Mouse (Mus musculus): ENCODE results near the gene Zfp580. TPM values are rescaled to one million over a fixed set of nuclear protein-coding genes. Genes with fewer than 3 reads are reported as not detected.

Zfp580 gene
- polyA plus RNA-seq, 1 experiment from 2014 or later, result 51.8 TPM

- H3K4me2 ChIP-seq (replicated peaks), result peak overlapping the region; percentile 54
- 89% methylated on average over 8 of the region's 8 CpGs for WGBS
These were observed 13.9 kb upstream of the Zfp580 start for GRCm38 (mm10) chr7:5037467-5037866.

GRCm38 (mm10) chr7:5038109-5038732 lies 13.1 kb upstream of the Zfp580 start, which contains the start of gene Zfp784:
Gene Zfp784, minus strand, starts transcription at chr7:5038446.
- Histone ChIP-seq H3K4me2 (replicated peaks) (peak within 1 kb of the TSS; percentile 54), H3K9ac (peak within 1 kb of the TSS; percentile 73), H3K9me3 (replicated peaks) (no peaks in the 10 kb centered on the region), H3K36me3 (peaks cover 29% of the 10 kb centered on the region), H3K27me3 (no peaks in the 10 kb centered on the region), H3K4me3 (peak within 1 kb of the TSS; percentile 66), H3K27ac (peak within 1 kb of the TSS; percentile 98), H3K4me1 (peaks cover 12% of the 10 kb centered on the region; the same call in 1 of the 2 replicates)
- peak; percentile 97 for ATAC-seq (ENCODE audit: low FRiP score)
- under 1% methylated on average over 48 of the region's 48 CpGs for WGBS

More at GRCm38 (mm10) chr7:5037467-5037866, 13.9 kb upstream of the Zfp580 start:
- peak overlapping the region; percentile 66 for H3K4me3 ChIP-seq
- H3K27ac ChIP-seq, result 0 out of 2 replicates have a peak overlapping the region, but pooled peaks have one; percentile 98
- H3K27me3 ChIP-seq, result no peaks in the 10 kb centered on the region
- peaks cover 37% of the 10 kb centered on the region for H3K36me3 ChIP-seq
- no peak for ATAC-seq (ENCODE audit: low FRiP score)
- peaks cover 12% of the 10 kb centered on the region; the same call in 1 of the 2 replicates for H3K4me1 ChIP-seq
- H3K9ac ChIP-seq, result no peak overlapping the region
- no peaks in the 10 kb centered on the region for H3K9me3 ChIP-seq (replicated peaks)

GRCm38 (mm10) chr7:5038940-5039339 lies 12.4 kb upstream of the Zfp580 start:
- Histone ChIP-seq H3K27ac (0 out of 2 replicates have a peak overlapping the region, but pooled peaks have one; percentile 98), H3K9me3 (replicated peaks) (no peaks in the 10 kb centered on the region), H3K27me3 (no peaks in the 10 kb centered on the region), H3K4me2 (replicated peaks) (peak overlapping the region; percentile 54), H3K36me3 (peaks cover 22% of the 10 kb centered on the region), H3K4me3 (peak overlapping the region; percentile 66), H3K4me1 (peaks cover 12% of the 10 kb centered on the region; the same call in 1 of the 2 replicates), H3K9ac (peak overlapping the region; percentile 73)
- WGBS, result 25% methylated on average over 5 of the region's 5 CpGs
- no peak for ATAC-seq (ENCODE audit: low FRiP score)

GRCm38 (mm10) chr7:5044981-5045380 lies 6.4 kb upstream of the Zfp580 start:
- H3K9ac ChIP-seq, result no peak overlapping the region
- H3K27me3 ChIP-seq, result no peaks in the 10 kb centered on the region
- ATAC-seq (ENCODE audit: low FRiP score), result no peak
- H3K27ac ChIP-seq, result no peak overlapping the region
- WGBS, result 80% methylated on average over 2 of the region's 2 CpGs
- no peaks in the 10 kb centered on the region for H3K4me1 ChIP-seq
- H3K36me3 ChIP-seq, result no peaks in the 10 kb centered on the region
- no peak overlapping the region for H3K4me2 ChIP-seq (replicated peaks)
- H3K9me3 ChIP-seq (replicated peaks), result no peaks in the 10 kb centered on the region
- H3K4me3 ChIP-seq, result no peak overlapping the region

- WGBS, result 65% methylated on average over 2 of the region's 2 CpGs
These were observed 5.2 kb upstream of the Zfp580 start for GRCm38 (mm10) chr7:5046112-5046511.

GRCm38 (mm10) chr7:5047313-5047712 lies 4.0 kb upstream of the Zfp580 start:
- no peak for ATAC-seq (ENCODE audit: low FRiP score)
- 37% methylated on average over 2 of the region's 2 CpGs for WGBS
- Histone ChIP-seq H3K9ac (no peak overlapping the region), H3K4me3 (no peak overlapping the region), H3K36me3 (no peaks in the 10 kb centered on the region), H3K27me3 (peaks cover 5% of the 10 kb centered on the region), H3K4me1 (peaks cover 11% of the 10 kb centered on the region), H3K27ac (no peak overlapping the region), H3K9me3 (replicated peaks) (no peaks in the 10 kb centered on the region), H3K4me2 (replicated peaks) (no peak overlapping the region)

More at GRCm38 (mm10) chr7:5046112-5046511, 5.2 kb upstream of the Zfp580 start:
- Histone ChIP-seq H3K4me1 (peaks cover 7% of the 10 kb centered on the region; the same call in 1 of the 2 replicates), H3K9ac (no peak overlapping the region), H3K27me3 (no peaks in the 10 kb centered on the region), H3K4me3 (no peak overlapping the region), H3K36me3 (no peaks in the 10 kb centered on the region), H3K9me3 (replicated peaks) (no peaks in the 10 kb centered on the region), H3K27ac (no peak overlapping the region), H3K4me2 (replicated peaks) (no peak overlapping the region)
- ATAC-seq (ENCODE audit: low FRiP score), result no peak

GRCm38 (mm10) chr7:5052438-5052837 lies 1.1 kb downstream of the Zfp580 start:
- no peaks in the 10 kb centered on the region for H3K36me3 ChIP-seq
- H3K4me1 ChIP-seq, result peaks cover 41% of the 10 kb centered on the region
- no peaks in the 10 kb centered on the region for H3K9me3 ChIP-seq (replicated peaks)
- ATAC-seq (ENCODE audit: low FRiP score), result no peak
- 2% methylated on average over 9 of the region's 12 CpGs for WGBS
- peak overlapping the region; percentile 82 for H3K4me2 ChIP-seq (replicated peaks)
- peak overlapping the region; percentile 81 for H3K4me3 ChIP-seq
- peaks cover 55% of the 10 kb centered on the region for H3K27me3 ChIP-seq
- no peak overlapping the region for H3K27ac ChIP-seq
- peak overlapping the region; percentile 96 for H3K9ac ChIP-seq

- peak overlapping the region; percentile 81 for H3K4me3 ChIP-seq
- no peak overlapping the region for H3K27ac ChIP-seq
- WGBS, result 3% methylated on average over 45 of the region's 45 CpGs
- peak overlapping the region; percentile 96 for H3K9ac ChIP-seq
- no peaks in the 10 kb centered on the region for H3K36me3 ChIP-seq
- H3K27me3 ChIP-seq, result peaks cover 60% of the 10 kb centered on the region
- peaks cover 41% of the 10 kb centered on the region for H3K4me1 ChIP-seq
- H3K9me3 ChIP-seq (replicated peaks), result no peaks in the 10 kb centered on the region
- H3K4me2 ChIP-seq (replicated peaks), result peak overlapping the region; percentile 82
- ATAC-seq (ENCODE audit: low FRiP score), result no peak
These were observed 1.6 kb downstream of the Zfp580 start for GRCm38 (mm10) chr7:5052931-5053343.

- Histone ChIP-seq H3K9ac (peak overlapping the region; percentile 96), H3K36me3 (no peaks in the 10 kb centered on the region), H3K27me3 (peaks cover 67% of the 10 kb centered on the region), H3K27ac (no peak overlapping the region), H3K9me3 (replicated peaks) (no peaks in the 10 kb centered on the region), H3K4me2 (replicated peaks) (peak overlapping the region; percentile 82), H3K4me3 (peak overlapping the region; percentile 81), H3K4me1 (peaks cover 41% of the 10 kb centered on the region)
- 10% methylated on average over 32 of the region's 32 CpGs for WGBS
- ATAC-seq (ENCODE audit: low FRiP score), result no peak
These were observed 2.3 kb downstream of the Zfp580 start for GRCm38 (mm10) chr7:5053456-5054179.

GRCm38 (mm10) chr7:5056651-5057263 lies 5.4 kb downstream of the Zfp580 start:
- Histone ChIP-seq H3K36me3 (no peaks in the 10 kb centered on the region), H3K27ac (peak overlapping the region; percentile 35; the same call in 1 of the 2 replicates), H3K9me3 (replicated peaks) (no peaks in the 10 kb centered on the region), H3K9ac (peak overlapping the region; percentile 78), H3K27me3 (peaks cover 73% of the 10 kb centered on the region), H3K4me1 (peaks cover 47% of the 10 kb centered on the region), H3K4me3 (peak overlapping the region; percentile 49), H3K4me2 (replicated peaks) (peak overlapping the region; percentile 69)
- WGBS, result 1% methylated on average over 52 of the region's 55 CpGs
- no peak for ATAC-seq (ENCODE audit: low FRiP score)

- Histone ChIP-seq H3K9me3 (replicated peaks) (no peaks in the 10 kb centered on the region), H3K4me3 (peak overlapping the region; percentile 49), H3K4me2 (replicated peaks) (peak overlapping the region; percentile 69), H3K27me3 (peaks cover 67% of the 10 kb centered on the region), H3K36me3 (no peaks in the 10 kb centered on the region), H3K4me1 (peaks cover 43% of the 10 kb centered on the region), H3K27ac (no peak overlapping the region), H3K9ac (peak overlapping the region; percentile 78)
- WGBS, result 30% methylated on average over 8 of the region's 8 CpGs
- no peak for ATAC-seq (ENCODE audit: low FRiP score)
These were observed 6.0 kb downstream of the Zfp580 start for GRCm38 (mm10) chr7:5057381-5057780.

- no peak overlapping the region for H3K9ac ChIP-seq
- WGBS, result 29% methylated on average over 10 of the region's 11 CpGs
- no peaks in the 10 kb centered on the region for H3K9me3 ChIP-seq (replicated peaks)
- H3K4me2 ChIP-seq (replicated peaks), result peak overlapping the region; percentile 69; the same call in 1 of the 2 replicates
- H3K27ac ChIP-seq, result no peak overlapping the region
- no peak for ATAC-seq (ENCODE audit: low FRiP score)
- H3K4me1 ChIP-seq, result peaks cover 38% of the 10 kb centered on the region
- H3K4me3 ChIP-seq, result no peak overlapping the region
- H3K36me3 ChIP-seq, result no peaks in the 10 kb centered on the region
- H3K27me3 ChIP-seq, result peaks cover 64% of the 10 kb centered on the region
These were observed 6.5 kb downstream of the Zfp580 start for GRCm38 (mm10) chr7:5057804-5058203.

Measured in hindbrain, embryonic 12.5 days (tissue).